Mouse (Mus musculus) CH12.LX (cell line): ENCODE measurements at regions not wholly inside any gene's neighbourhood (a gene's known extent, or its start where the extent isn't known, plus 50 kb on each side); places are given as distances from the start of the nearest gene placed in this dataset.

Experiments used
- DNase-seq: peaks from one replicate; pipeline ENCODE4 v3.0.0-alpha.2; 2013; ENCODE audit errors: extremely low read depth
- H3K27ac ChIP-seq: 2 replicates; pipeline ENCODE4 v1.5.1; 2012; ENCODE audit warnings: low read depth, mild to moderate bottlenecking, control low read depth, moderate library complexity; ENCODE audit not compliant: insufficient read depth
- H3K27me3 ChIP-seq: replicated peaks from 2 replicates; pipeline ENCODE3; 2012; ENCODE audit warnings: inconsistent platforms
- H3K36me3 ChIP-seq, 2 experiments: replicated peaks in 1 of 2; 2 replicates each; pipeline versions ENCODE3 to v1.6.1; 2012; ENCODE audit warnings: inconsistent platforms in 1 of 2, low read length in 1 of 2, mild to moderate bottlenecking in 1 of 2, mixed read lengths in 1 of 2, moderate library complexity in 1 of 2; ENCODE audit not compliant: control insufficient read depth in 1 of 2, insufficient read depth in 1 of 2
- H3K4me1 ChIP-seq, 2 experiments: 2 replicates each; pipeline ENCODE4 v1.6.1; 2012; ENCODE audit warnings: inconsistent platforms in 1 of 2, moderate library complexity in 1 of 2; ENCODE audit not compliant: insufficient read depth in 2 of 2, control insufficient read depth in 1 of 2
- H3K4me2 ChIP-seq: 2 replicates; pipeline ENCODE4 v1.6.1; 2012; ENCODE audit warnings: low read depth, mild to moderate bottlenecking, control low read depth; ENCODE audit not compliant: poor library complexity, insufficient read depth, severe bottlenecking
- H3K4me3 ChIP-seq, 3 experiments: fragments of 150-350 bp in 1 of 3; sonication (generic) in 1 of 3; replicated peaks in 1 of 3; 2 replicates each; pipeline versions ENCODE3 to v1.5.1; 2011 to 2012; ENCODE audit warnings: low read depth in 2 of 3, low read length in 2 of 3, mild to moderate bottlenecking in 2 of 3, moderate library complexity in 2 of 3, control low read depth in 1 of 3, improper control_type of control experiment in 1 of 3, inconsistent platforms in 1 of 3, mixed read lengths in 1 of 3; ENCODE audit not compliant: poor library complexity in 1 of 3
- H3K79me2 ChIP-seq: replicated peaks from 2 replicates; pipeline ENCODE4 v1.6.1; 2012; ENCODE audit warnings: mild to moderate bottlenecking, moderate library complexity; ENCODE audit not compliant: control insufficient read depth, poor library complexity, insufficient read depth, severe bottlenecking; ENCODE audit errors: extremely low read depth
- H3K9ac ChIP-seq: 2 replicates; pipeline ENCODE4 v1.6.1; 2012; ENCODE audit warnings: low read depth, mild to moderate bottlenecking, control low read depth, moderate library complexity; ENCODE audit not compliant: insufficient read depth
- H3K9me3 ChIP-seq: replicated peaks from 2 replicates; pipeline ENCODE3; 2012; ENCODE audit warnings: low read length, inconsistent platforms, mixed read lengths
- CHD2 ChIP-seq: IDR thresholded peaks from 2 replicates; pipeline ENCODE4 v1.6.1; 2011; ENCODE audit warnings: low read length, improper control_type of control experiment
- ELF1 ChIP-seq: IDR thresholded peaks from 2 replicates; pipeline ENCODE4 v1.6.1; 2014; ENCODE audit warnings: low read depth, mild to moderate bottlenecking, inconsistent platforms, low read length, improper control_type of control experiment
- EP300 ChIP-seq: IDR thresholded peaks from 2 replicates; pipeline ENCODE4 v1.6.1; 2011; ENCODE audit warnings: low read length, improper control_type of control experiment
- ETS1 ChIP-seq: conservative IDR thresholded peaks from 2 replicates; pipeline ENCODE4 v1.6.1; 2012; ENCODE audit warnings: low read depth, mild to moderate bottlenecking, inconsistent platforms, low read length, improper control_type of control experiment, moderate library complexity
- IRF4 ChIP-seq: IDR thresholded peaks from 2 replicates; pipeline ENCODE4 v1.6.1; 2014; ENCODE audit warnings: low read depth, mild to moderate bottlenecking, inconsistent platforms, low read length, improper control_type of control experiment
- JUN ChIP-seq: IDR thresholded peaks from 2 replicates; pipeline ENCODE4 v1.6.1; 2011; ENCODE audit warnings: low read depth, mild to moderate bottlenecking, low read length, improper control_type of control experiment, moderate library complexity; ENCODE audit not compliant: insufficient read depth
- JUND ChIP-seq: conservative IDR thresholded peaks from 2 replicates; pipeline ENCODE4 v1.6.1; 2011; ENCODE audit warnings: low read depth, low read length, improper control_type of control experiment
- KAT2A ChIP-seq: IDR thresholded peaks from 2 replicates; pipeline ENCODE4 v1.6.1; 2012; ENCODE audit warnings: low read length, improper control_type of control experiment, inconsistent platforms; ENCODE audit not compliant: insufficient replicate concordance
- MAZ ChIP-seq: IDR thresholded peaks from 2 replicates; pipeline ENCODE4 v1.6.1; 2012; ENCODE audit warnings: low read depth, mild to moderate bottlenecking, inconsistent platforms, low read length, improper control_type of control experiment, moderate library complexity
- MXI1 ChIP-seq: IDR thresholded peaks from 2 replicates; pipeline ENCODE4 v1.6.1; 2011; ENCODE audit warnings: mild to moderate bottlenecking, low read depth, low read length, improper control_type of control experiment
- MYC ChIP-seq: IDR thresholded peaks from 2 replicates; pipeline ENCODE4 v1.6.1; 2011; ENCODE audit warnings: low read depth, mild to moderate bottlenecking, improper control_type of control experiment, low read length
- NELFE ChIP-seq: IDR thresholded peaks from 2 replicates; pipeline ENCODE4 v1.6.1; 2011; ENCODE audit warnings: low read depth, low read length, improper control_type of control experiment
- PAX5 ChIP-seq: IDR thresholded peaks from 2 replicates; pipeline ENCODE4 v1.6.1; 2012; ENCODE audit warnings: low read length, inconsistent platforms, mixed read lengths
- POLR2A ChIP-seq: IDR thresholded peaks from 2 replicates; pipeline ENCODE4 v1.6.1; 2011; ENCODE audit warnings: low read depth, mild to moderate bottlenecking, improper control_type of control experiment, low read length
- POLR2AphosphoS2 ChIP-seq: IDR thresholded peaks from 2 replicates; pipeline ENCODE4 v1.6.1; 2011; ENCODE audit warnings: low read depth, low read length, improper control_type of control experiment
- RAD21 ChIP-seq: IDR thresholded peaks from 2 replicates; pipeline ENCODE4 v1.6.1; 2011; ENCODE audit warnings: low read depth, mild to moderate bottlenecking, low read length, improper control_type of control experiment, moderate library complexity
- RCOR1 ChIP-seq: conservative IDR thresholded peaks from 2 replicates; pipeline ENCODE4 v1.6.1; 2012; ENCODE audit warnings: low read depth, mild to moderate bottlenecking, inconsistent platforms, low read length, improper control_type of control experiment
- SIN3A ChIP-seq: IDR thresholded peaks from 2 replicates; pipeline ENCODE4 v1.6.1; 2012; ENCODE audit warnings: low read length, improper control_type of control experiment, inconsistent platforms
- SMC3 ChIP-seq: IDR thresholded peaks from 2 replicates; pipeline ENCODE4 v1.6.1; 2011; ENCODE audit warnings: low read depth, low read length, improper control_type of control experiment
- USF1 ChIP-seq: IDR thresholded peaks from 2 replicates; pipeline ENCODE4 v1.6.1; 2014; ENCODE audit warnings: low read depth, mild to moderate bottlenecking, inconsistent platforms, low read length, improper control_type of control experiment
- ZC3H11A ChIP-seq: IDR thresholded peaks from 2 replicates; pipeline ENCODE4 v1.6.1; 2012; ENCODE audit warnings: low read depth, mild to moderate bottlenecking, inconsistent platforms, low read length, improper control_type of control experiment
- ZKSCAN1 ChIP-seq: IDR thresholded peaks from 2 replicates; pipeline ENCODE4 v1.6.1; 2012; ENCODE audit warnings: low read depth, inconsistent platforms, low read length, improper control_type of control experiment, borderline replicate concordance
- ZMIZ1 ChIP-seq: IDR thresholded peaks from 2 replicates; pipeline ENCODE4 v1.6.1; 2012; ENCODE audit warnings: low read depth, mild to moderate bottlenecking, inconsistent platforms, low read length, improper control_type of control experiment
- dilution Hi-C: fragments of 300-500 bp; cut with MboI; formaldehyde crosslinking; loops from 2 replicates; pipeline ENCODE4 v1.14.3; 2020; ENCODE audit warnings: low sequenced_read_pairs; ENCODE audit not compliant: extremely low pct_unique_long_range_greater_than_20kb, extremely low pct_ligation_motif_present
- in situ Hi-C: fragments of 300-500 bp; cut with MboI; formaldehyde crosslinking; loops from 3 replicates; pipeline ENCODE4 v1.14.3; 2019; ENCODE audit warnings: low sequenced_read_pairs, low pct_ligation_motif_present, low pct_unique_long_range_greater_than_20kb, mixed read lengths

- no peak for TF ChIP-seq PAX5
- no peak for TF ChIP-seq ZKSCAN1
- TF ChIP-seq ETS1: peak; percentile 64
- TF ChIP-seq USF1: peak; percentile 47
- 0 out of 2 replicates have a peak, but pooled peaks have one; percentile 43 for TF ChIP-seq MYC
- no peak for TF ChIP-seq MAZ
- no peak for TF ChIP-seq POLR2AphosphoS2
- peak; percentile 76 for TF ChIP-seq EP300
- TF ChIP-seq ZC3H11A: no peak
- TF ChIP-seq RAD21: no peak; the same call in 1 of the 2 replicates
- no peak for TF ChIP-seq CHD2
- TF ChIP-seq IRF4: peak; percentile 85
- no peak for TF ChIP-seq JUN
- TF ChIP-seq RCOR1: no peak
- 0 out of 2 replicates have a peak, but pooled peaks have one; percentile 39 for TF ChIP-seq JUND
- TF ChIP-seq POLR2A: no peak; the same call in 1 of the 2 replicates
Measured at GRCm38 (mm10) chr6:31233252-31233993, 165.1 kb upstream of the Mkln1 start (continued).

GRCm38 (mm10) chr6:31240051-31240450 is 158.5 kb upstream of the Mkln1 start:
- Histone ChIP-seq H3K36me3 (no peaks in the 10 kb centered on the region), H3K4me2 (no peak overlapping the region), H3K9ac (no peak overlapping the region), H3K79me2 (no peaks in the 10 kb centered on the region), H3K4me3 (no peak overlapping the region), H3K27me3 (no peaks in the 10 kb centered on the region), H3K9me3 (no peaks in the 10 kb centered on the region)
- in situ Hi-C loops: no loop called here
- dilution Hi-C loops: no loop called here
- no peak for DNase-seq
- no peak for TF ChIP-seq SMC3
- no peak for TF ChIP-seq EP300
- TF ChIP-seq MXI1: no peak
- no peak for TF ChIP-seq ELF1
- no peak for TF ChIP-seq ZMIZ1
- TF ChIP-seq SIN3A: no peak
- TF ChIP-seq MAZ: no peak
- TF ChIP-seq ETS1: no peak
- TF ChIP-seq CHD2: no peak
- TF ChIP-seq NELFE: no peak
- TF ChIP-seq KAT2A: no peak
- TF ChIP-seq, all 38 proteins: peak for 0
- H3K4me1 ChIP-seq: peaks cover 0 to 8% of the 10 kb centered on the region in 2 experiments; a peak in 3 of 4 replicates
- no peak overlapping the region for H3K27ac ChIP-seq
